Mouse (Mus musculus): Measurements from ENCODE around the gene Rhebl1.

DNA sequence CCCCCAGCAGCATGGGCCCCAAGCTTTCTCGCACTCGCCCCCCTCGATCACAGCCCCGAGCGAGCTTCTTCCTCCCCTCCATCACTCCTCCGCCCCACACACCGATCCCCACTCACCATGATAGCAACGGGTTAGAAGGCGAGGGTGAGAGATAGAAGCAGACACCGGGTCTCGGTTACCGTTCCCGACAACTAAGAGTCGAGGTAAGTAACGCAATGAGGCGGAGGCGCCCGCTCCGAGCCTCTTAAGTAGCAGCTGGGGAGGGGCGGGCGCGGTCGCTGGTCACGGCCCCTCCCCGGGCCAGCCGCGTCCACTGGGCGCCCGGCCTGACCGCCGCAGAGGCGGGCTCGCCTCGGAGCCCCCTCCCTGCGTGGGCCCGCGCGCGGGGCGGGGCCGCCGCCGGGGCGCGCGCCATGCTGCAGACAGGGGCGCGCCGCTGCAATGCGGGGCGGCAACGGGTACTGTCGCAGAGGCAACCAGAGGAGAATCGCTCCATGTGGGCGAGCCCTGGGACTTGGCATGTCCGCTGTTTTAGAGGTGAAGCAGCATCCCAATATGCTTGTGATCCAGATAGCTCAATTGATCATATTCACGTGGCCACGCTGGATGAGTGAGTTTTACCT lies 40.0 kb upstream of the Rhebl1 start, which contains the start of gene Tuba1b:
- TF ChIP-seq CTCF (IDR thresholded peaks at IDR 0.05; ENCODE audit: control insufficient read depth, insufficient read depth, insufficient replicate concordance, low read depth, low read length) (no peak), POLR2A (IDR thresholded peaks at IDR 0.05; ENCODE audit: control insufficient read depth, low read depth, low read length) (peak; percentile 46; the same call in 1 of the 2 replicates)
